ENCODE assay signal across 8 mouse cellular contexts in the genomic region with DNA sequence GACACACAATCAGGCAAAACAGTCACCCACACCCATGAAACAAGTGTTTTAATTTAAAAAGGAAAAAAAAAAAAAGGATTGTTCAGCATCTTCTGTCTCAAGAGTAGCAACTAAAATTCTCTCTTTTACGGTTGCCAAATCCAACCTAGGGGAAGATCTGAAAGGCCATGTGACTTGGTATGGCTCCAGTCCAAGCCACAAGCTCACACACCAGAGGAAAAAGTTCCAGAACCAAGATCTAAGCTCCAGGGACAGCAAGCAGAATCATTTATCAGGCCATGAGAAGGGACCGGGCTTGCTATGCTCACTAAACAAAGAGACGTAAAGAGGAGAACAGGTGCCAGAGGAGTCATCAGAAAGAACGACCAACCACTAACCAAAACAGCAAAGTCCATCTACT. TPM values are rescaled to one million over a fixed set of nuclear protein-coding genes. Genes with fewer than 3 reads are reported as not detected.
DNase-seq lines count a peak whose midpoint lies in the region; ATAC-seq and TF ChIP-seq lines count a peak whose summit lies in the region.

No protein-coding gene starts in this region.

- no peak for ATAC-seq in forebrain, embryonic 16.5 days
- no peak for ATAC-seq in kidney, embryonic 16.5 days (ENCODE audit: low FRiP score, low TSS enrichment)
- ATAC-seq in midbrain, embryonic 12.5 days (ENCODE audit: low FRiP score, low read depth) = no peak

- H3K9ac ChIP-seq in MEL (ENCODE audit: control insufficient read depth, low read depth, low read length, poor library complexity, severe bottlenecking) = peak overlapping the region; percentile 93
- H3K9ac ChIP-seq in forebrain, embryonic 16.5 days (replicated peaks; ENCODE audit: low read depth, low read length) = no peak overlapping the region
- peak overlapping the region; percentile 43; the same call in 1 of the 2 replicates for H3K9ac ChIP-seq in kidney, embryonic 16.5 days (replicated peaks; ENCODE audit: low read length)
- H3K9ac ChIP-seq in midbrain, embryonic 12.5 days (replicated peaks) = no peak overlapping the region

- no peaks in the 10 kb centered on the region for H3K9me3 ChIP-seq in MEL (replicated peaks; ENCODE audit: insufficient read depth, low read length)
- no peaks in the 10 kb centered on the region for H3K9me3 ChIP-seq in forebrain, embryonic 16.5 days (ENCODE audit: control insufficient read depth, low read length)
- no peaks in the 10 kb centered on the region for H3K9me3 ChIP-seq in kidney, embryonic 16.5 days (ENCODE audit: low read length)
- no peaks in the 10 kb centered on the region for H3K9me3 ChIP-seq in midbrain, embryonic 12.5 days

- DNase-seq in 3T3-L1 (ENCODE audit: low read depth, low spot score) (peak; percentile 84), MEL (ENCODE audit: low read depth, low spot score) (peak; percentile 88)
- no peak for DNase-seq in retina, postnatal 1 day
- DNase-seq in left cerebral cortex, postnatal 25 days (ENCODE audit: low spot score in 2 of 2) = no peak
- DNase-seq in frontal cortex, postnatal 10 days (ENCODE audit: low spot score in 2 of 2) = no peak

- TF ChIP-seq RAD21 in MEL (IDR thresholded peaks at IDR 0.05; ENCODE audit: low read depth, low read length) = no peak

- peaks cover 30% of the 10 kb centered on the region for H3K79me2 ChIP-seq in MEL (ENCODE audit: control insufficient read depth, insufficient read depth, low read length, poor library complexity)

- TF ChIP-seq EP300 in MEL (IDR thresholded peaks at IDR 0.05; ENCODE audit: low read depth in 1 of 2, low read length in 2 of 2) = peak; percentile 4 to 5; a peak in 1 of 4 replicates

- H3K27ac ChIP-seq in MEL (ENCODE audit: control insufficient read depth, low read depth, low read length) = peak overlapping the region; percentile 48
- no peak overlapping the region for H3K27ac ChIP-seq in forebrain, embryonic 16.5 days (ENCODE audit: low read length)
- H3K27ac ChIP-seq in kidney, embryonic 16.5 days (ENCODE audit: low read length) = no peak overlapping the region
- no peak overlapping the region for H3K27ac ChIP-seq in midbrain, embryonic 12.5 days (replicated peaks)

- WGBS in forebrain, embryonic 16.5 days = 37% methylated on average over 4 of the region's 4 CpGs
- WGBS in kidney, embryonic 16.5 days = 24% methylated on average over 4 of the region's 4 CpGs
- 66% methylated on average over 4 of the region's 4 CpGs for WGBS in midbrain, embryonic 12.5 days

- no peaks in the 10 kb centered on the region for H3K27me3 ChIP-seq in MEL (ENCODE audit: control insufficient read depth in 1 of 2, insufficient read depth in 2 of 2, low read length in 2 of 2)
- no peaks in the 10 kb centered on the region for H3K27me3 ChIP-seq in forebrain, embryonic 16.5 days (replicated peaks; ENCODE audit: control insufficient read depth, insufficient read depth, low read length)
- H3K27me3 ChIP-seq in kidney, embryonic 16.5 days (ENCODE audit: insufficient read depth, low read length) = no peaks in the 10 kb centered on the region
- H3K27me3 ChIP-seq in midbrain, embryonic 12.5 days = no peaks in the 10 kb centered on the region

- peak overlapping the region; percentile 51 to 93 for H3K4me3 ChIP-seq in MEL (ENCODE audit: control insufficient read depth in 1 of 2, insufficient read depth in 1 of 2, low read depth in 2 of 2, low read length in 2 of 2)
- H3K4me3 ChIP-seq in forebrain, embryonic 16.5 days (replicated peaks; ENCODE audit: low read length) = no peak overlapping the region
- peak overlapping the region; percentile 90 for H3K4me3 ChIP-seq in kidney, embryonic 16.5 days (ENCODE audit: low read length)
- peak overlapping the region; percentile 82; the same call in 1 of the 2 replicates for H3K4me3 ChIP-seq in midbrain, embryonic 12.5 days

- H3K4me1 ChIP-seq in MEL (ENCODE audit: control insufficient read depth in 1 of 2, insufficient read depth in 2 of 2, low read length in 2 of 2) = peaks cover 10 to 17% of the 10 kb centered on the region in 2 experiments
- H3K4me1 ChIP-seq in forebrain, embryonic 16.5 days (replicated peaks; ENCODE audit: control insufficient read depth, insufficient read depth, low read length) = peaks cover 19% of the 10 kb centered on the region
- H3K4me1 ChIP-seq in kidney, embryonic 16.5 days (ENCODE audit: insufficient read depth, low read length) = peaks cover 16% of the 10 kb centered on the region
- peaks cover 15% of the 10 kb centered on the region for H3K4me1 ChIP-seq in midbrain, embryonic 12.5 days

- no peak for TF ChIP-seq CTCF in MEL (IDR thresholded peaks at IDR 0.05 in 2 of 3, conservative IDR thresholded peaks at IDR 0.05 in 1 of 3; ENCODE audit: control insufficient read depth in 1 of 3, insufficient read depth in 1 of 3, low read depth in 2 of 3, low read length in 3 of 3, poor library complexity in 1 of 3, severe bottlenecking in 1 of 3)

- intact Hi-C loops in left cerebral cortex, postnatal 25 days (cut with DNase I) = no loop called here

- peaks cover 0 to 17% of the 10 kb centered on the region in 2 experiments; a peak in 2 of 4 replicates for H3K36me3 ChIP-seq in MEL (ENCODE audit: control insufficient read depth in 1 of 2, insufficient read depth in 2 of 2, low read length in 2 of 2)
- H3K36me3 ChIP-seq in forebrain, embryonic 16.5 days (ENCODE audit: control insufficient read depth, insufficient read depth) = no peaks in the 10 kb centered on the region
- H3K36me3 ChIP-seq in kidney, embryonic 16.5 days (ENCODE audit: insufficient read depth, low read length) = no peaks in the 10 kb centered on the region
- no peaks in the 10 kb centered on the region for H3K36me3 ChIP-seq in midbrain, embryonic 12.5 days

- TF ChIP-seq POLR2A in MEL (IDR thresholded peaks at IDR 0.05; ENCODE audit: control insufficient read depth in 1 of 2, insufficient read depth in 1 of 2, low read depth in 1 of 2, low read length in 2 of 2, poor library complexity in 1 of 2) = no peak; a peak in 1 of 4 replicates

- H3K4me2 ChIP-seq in forebrain, embryonic 16.5 days (ENCODE audit: low read length) = peak overlapping the region; percentile 89
- H3K4me2 ChIP-seq in kidney, embryonic 16.5 days (replicated peaks; ENCODE audit: low read depth, low read length) = peak overlapping the region; percentile 79
- peak overlapping the region; percentile 93 for H3K4me2 ChIP-seq in midbrain, embryonic 12.5 days (replicated peaks)

TF ChIP-seq in MEL, 35 proteins besides CTCF, POLR2A, EP300 and RAD21 (continues in another document):
- TF ChIP-seq ETS1 (IDR thresholded peaks at IDR 0.05; ENCODE audit: low read depth, low read length) (peak; percentile 71), SIN3A (IDR thresholded peaks at IDR 0.05; ENCODE audit: low read length) (peak; percentile 10; the same call in 1 of the 2 replicates), TBP (IDR thresholded peaks at IDR 0.05; ENCODE audit: low read depth, low read length) (0 out of 2 replicates have a peak, but pooled peaks have one; percentile 51), NELFE (IDR thresholded peaks at IDR 0.05; ENCODE audit: low read depth, low read length) (no peak), USF1 (IDR thresholded peaks at IDR 0.05; ENCODE audit: low read depth, low read length) (peak; percentile 95)

RNA-seq across cellular contexts. Expression of gene Fam53a, which starts 1.5 kb away (rescaled TPM):
- 39.3 and 43.6 TPM in 2 replicates for total RNA-seq in MEL (2012; rRNA removed)
- polyA plus RNA-seq in MEL (2012; ENCODE audit: insufficient read depth in 1 of 2, insufficient read length in 2 of 2, low read depth in 1 of 2, low replicate concordance in 2 of 2, missing spikeins in 1 of 2) = 10 to 100 TPM in 1 of 2 experiments, not detected in 1; 62.8 TPM
- polyA plus RNA-seq in forebrain, embryonic 16.5 days (2015; fragmentation: Nextera tagmentation; extraction: Ambion mirVana) = 39.9 and 41.7 TPM in 2 replicates
- polyA plus RNA-seq in kidney, embryonic 16.5 days (2015; fragmentation: Nextera tagmentation; extraction: Ambion mirVana) = 62.6 and 65.7 TPM in 2 replicates
- 47.7 and 49.2 TPM in 2 replicates for polyA plus RNA-seq in midbrain, embryonic 12.5 days (2016; fragmentation: Nextera tagmentation; extraction: Ambion mirVana)
- 10 to 100 TPM; 23.0 to 27.6 TPM for total RNA-seq in left cerebral cortex, postnatal 25 days (2021)

RNA-seq across cellular contexts. Expression of gene Gm9903, which starts 1.8 kb away (rescaled TPM):
- 0.13 and 0.19 TPM in 2 replicates for total RNA-seq in MEL (2012; rRNA removed)
- under 1 TPM in 1 of 2 experiments, not detected in 1; 0.36 TPM for polyA plus RNA-seq in MEL (2012; ENCODE audit: insufficient read depth in 1 of 2, insufficient read length in 2 of 2, low read depth in 1 of 2, low replicate concordance in 2 of 2, missing spikeins in 1 of 2)
- polyA plus RNA-seq in forebrain, embryonic 16.5 days (2015; fragmentation: Nextera tagmentation; extraction: Ambion mirVana) = 0.60 and 0.98 TPM in 2 replicates
- polyA plus RNA-seq in kidney, embryonic 16.5 days (2015; fragmentation: Nextera tagmentation; extraction: Ambion mirVana) = 0.29 and 0.58 TPM in 2 replicates
- 0.93 and 1.0 TPM in 2 replicates for polyA plus RNA-seq in midbrain, embryonic 12.5 days (2016; fragmentation: Nextera tagmentation; extraction: Ambion mirVana)
- total RNA-seq in left cerebral cortex, postnatal 25 days (2021) = under 1 TPM; 0.80 to 0.98 TPM

RNA-seq across cellular contexts. Expression of gene Slbp, which starts 24.4 kb away (rescaled TPM):
- 250 and 255 TPM in 2 replicates for total RNA-seq in MEL (2012; rRNA removed)
- polyA plus RNA-seq in MEL (2012; ENCODE audit: insufficient read depth in 1 of 2, insufficient read length in 2 of 2, low read depth in 1 of 2, low replicate concordance in 2 of 2, missing spikeins in 1 of 2) = 100 to 1,000 TPM; 233 to 731 TPM
- polyA plus RNA-seq in forebrain, embryonic 16.5 days (2015; fragmentation: Nextera tagmentation; extraction: Ambion mirVana) = 126 and 130 TPM in 2 replicates
- polyA plus RNA-seq in kidney, embryonic 16.5 days (2015; fragmentation: Nextera tagmentation; extraction: Ambion mirVana) = 227 and 228 TPM in 2 replicates
- 231 TPM in 2 replicates for polyA plus RNA-seq in midbrain, embryonic 12.5 days (2016; fragmentation: Nextera tagmentation; extraction: Ambion mirVana)
- 10 to 100 TPM; 23.3 to 23.6 TPM for total RNA-seq in left cerebral cortex, postnatal 25 days (2021)

RNA-seq across cellular contexts. Expression of gene Tacc3, which starts 30.0 kb away (rescaled TPM):
- 149 and 151 TPM in 2 replicates for total RNA-seq in MEL (2012; rRNA removed)
- polyA plus RNA-seq in MEL (2012; ENCODE audit: insufficient read depth in 1 of 2, insufficient read length in 2 of 2, low read depth in 1 of 2, low replicate concordance in 2 of 2, missing spikeins in 1 of 2) = 100 to 1,000 TPM; 165 to 609 TPM
- 71.9 and 85.2 TPM in 2 replicates for polyA plus RNA-seq in forebrain, embryonic 16.5 days (2015; fragmentation: Nextera tagmentation; extraction: Ambion mirVana)
- polyA plus RNA-seq in kidney, embryonic 16.5 days (2015; fragmentation: Nextera tagmentation; extraction: Ambion mirVana) = 186 and 192 TPM in 2 replicates
- 203 and 205 TPM in 2 replicates for polyA plus RNA-seq in midbrain, embryonic 12.5 days (2016; fragmentation: Nextera tagmentation; extraction: Ambion mirVana)
- total RNA-seq in left cerebral cortex, postnatal 25 days (2021) = 1 to 10 TPM; 5.5 to 5.9 TPM

RNA-seq across cellular contexts. Expression of gene Tmem129, which starts 30.2 kb away (rescaled TPM):
- total RNA-seq in MEL (2012; rRNA removed) = 33.3 and 40.2 TPM in 2 replicates
- 10 to 100 TPM in 1 of 2 experiments, not detected in 1; 51.3 TPM for polyA plus RNA-seq in MEL (2012; ENCODE audit: insufficient read depth in 1 of 2, insufficient read length in 2 of 2, low read depth in 1 of 2, low replicate concordance in 2 of 2, missing spikeins in 1 of 2)
- polyA plus RNA-seq in forebrain, embryonic 16.5 days (2015; fragmentation: Nextera tagmentation; extraction: Ambion mirVana) = 35.4 and 39.1 TPM in 2 replicates
- polyA plus RNA-seq in kidney, embryonic 16.5 days (2015; fragmentation: Nextera tagmentation; extraction: Ambion mirVana) = 48.5 and 50.8 TPM in 2 replicates
- 31.8 and 37.5 TPM in 2 replicates for polyA plus RNA-seq in midbrain, embryonic 12.5 days (2016; fragmentation: Nextera tagmentation; extraction: Ambion mirVana)
- 10 to 100 TPM; 25.6 to 27.6 TPM for total RNA-seq in left cerebral cortex, postnatal 25 days (2021)

Comparison
In these comparisons a context has a peak if more than half of its experiments do, and no peak if none do; other contexts are left out.
1. DNase-seq: peak in 3T3-L1 (single experiment) and MEL (single experiment); none in retina, postnatal 1 day (single experiment), left cerebral cortex, postnatal 25 days (0 of 2) and frontal cortex, postnatal 10 days (0 of 2).
2. H3K9ac ChIP-seq: peak in MEL (single experiment) and kidney, embryonic 16.5 days (single experiment); none in forebrain, embryonic 16.5 days (single experiment) and midbrain, embryonic 12.5 days (single experiment).
3. Peak in every context shown above with its lines, with median percentiles within 50 percentile points of each other: H3K4me2 ChIP-seq.